Mouse (Mus musculus) midbrain, embryonic 10.5 days (tissue): ENCODE data around the gene Ptcra. TPM values are rescaled to one million over a fixed set of nuclear protein-coding genes. Genes with fewer than 3 reads are reported as not detected.
A peak's percentile ranks its signal among the peaks of the same experiment; 100 is the strongest.

Experiments used
- DNase-seq: peaks from one replicate; pipeline ENCODE4 v3.0.0-alpha.2; 2017; ENCODE audit warnings: low spot score
- H3K27ac ChIP-seq: fragments of 300-500 bp; sonication (generic); replicated peaks from 2 replicates; pipeline ENCODE4 v1.5.1; 2016; ENCODE audit warnings: mild to moderate bottlenecking
- H3K27me3 ChIP-seq: fragments of 300-500 bp; sonication (generic); 2 replicates; pipeline ENCODE4 v1.6.1; 2016; ENCODE audit warnings: low read depth, mild to moderate bottlenecking; ENCODE audit not compliant: poor library complexity, severe bottlenecking
- H3K36me3 ChIP-seq: fragments of 300-500 bp; sonication (generic); 2 replicates; pipeline ENCODE4 v1.6.1; 2016; ENCODE audit warnings: mild to moderate bottlenecking, moderate library complexity
- H3K4me1 ChIP-seq: fragments of 300-500 bp; sonication (generic); 2 replicates; pipeline ENCODE4 v1.6.1; 2016
- H3K4me3 ChIP-seq: fragments of 300-500 bp; sonication (generic); 2 replicates; pipeline ENCODE4 v1.5.1; 2016; ENCODE audit warnings: mild to moderate bottlenecking, moderate library complexity
- H3K9me3 ChIP-seq: fragments of 300-500 bp; sonication (generic); replicated peaks from 2 replicates; pipeline ENCODE4 v1.6.1; 2016; ENCODE audit warnings: mild to moderate bottlenecking
- WGBS: fragments of 180-500 bp; shearing (Covaris S2); methylation state at CpG from one replicate; pipeline ENCODE4 v1.1.7; 2016; 5-methylcytosine and 5-hydroxymethylcytosine counted together
- polyA plus RNA-seq: library from polyadenylated mRNA; unstranded; fragments of >200 nt; fragmentation: Nextera tagmentation; extraction: Ambion mirVana; gene quantifications from 2 replicates; pipeline ENCODE4 v1.2.1, GENCODE M21; 2016

The Ptcra gene
- polyA plus RNA-seq, 1 experiment from 2014 or later = 0.53 TPM

- no peaks in the 10 kb centered on the region for H3K9me3 ChIP-seq
- peak overlapping the region; percentile 99 for H3K4me3 ChIP-seq
- DNase-seq = no peak
- H3K36me3 ChIP-seq = peaks cover 38% of the 10 kb centered on the region
- peak overlapping the region; percentile 84 for H3K27ac ChIP-seq
- WGBS = under 1% methylated on average over 76 of the region's 76 CpGs
- H3K4me1 ChIP-seq = peaks cover 32% of the 10 kb centered on the region
- no peaks in the 10 kb centered on the region for H3K27me3 ChIP-seq
Measured at GRCm38 (mm10) chr17:46711612-46712271, 51.8 kb downstream of the Ptcra start.

GRCm38 (mm10) chr17:46710959-46711597, 52.4 kb downstream of the Ptcra start, which contains the start of gene Pex6:
TSS of gene Pex6 (plus strand) at chr17:46711463.
- Histone ChIP-seq H3K4me3 (peak within 1 kb of the TSS; percentile 99), H3K36me3 (peaks cover 32% of the 10 kb centered on the region), H3K27ac (peak within 1 kb of the TSS; percentile 84), H3K9me3 (no peaks in the 10 kb centered on the region), H3K4me1 (peaks cover 38% of the 10 kb centered on the region), H3K27me3 (no peaks in the 10 kb centered on the region)
- 9% methylated on average over 36 of the region's 36 CpGs for WGBS
- peak; percentile 94 for DNase-seq

GRCm38 (mm10) chr17:46706375-46707089, 57.0 kb downstream of the Ptcra start:
- H3K27ac ChIP-seq = no peak overlapping the region
- WGBS = 90% methylated on average over 14 of the region's 14 CpGs
- peaks cover 55% of the 10 kb centered on the region for H3K4me1 ChIP-seq
- H3K27me3 ChIP-seq = no peaks in the 10 kb centered on the region
- peaks cover 8% of the 10 kb centered on the region for H3K36me3 ChIP-seq
- no peaks in the 10 kb centered on the region for H3K9me3 ChIP-seq
- DNase-seq = no peak
- H3K4me3 ChIP-seq = peak overlapping the region; percentile 9; the same call in 1 of the 2 replicates

Other genes starting within 250 kb of the Ptcra start
- 4.4 and 6.3 TPM in 2 replicates for gene Cul9, start 217.3 kb downstream of the Ptcra start, polyA plus RNA-seq
- gene Srf, start 207.5 kb downstream of the Ptcra start, polyA plus RNA-seq = 5.0 and 6.5 TPM in 2 replicates
- gene Ptk7, start 134.2 kb downstream of the Ptcra start, polyA plus RNA-seq = 65.3 and 68.4 TPM in 2 replicates
- gene Klc4, start 117.7 kb downstream of the Ptcra start, polyA plus RNA-seq = 33.0 and 40.3 TPM in 2 replicates
- gene Mrpl2, start 117.5 kb downstream of the Ptcra start, polyA plus RNA-seq = 126 and 129 TPM in 2 replicates
- gene Cul7, start 113.4 kb downstream of the Ptcra start, polyA plus RNA-seq = 37.4 and 45.1 TPM in 2 replicates
- 69.4 and 69.6 TPM in 2 replicates for gene Rrp36, start 89.4 kb downstream of the Ptcra start, polyA plus RNA-seq
- 178 and 180 TPM in 2 replicates for gene Mea1, start 84.9 kb downstream of the Ptcra start, polyA plus RNA-seq
- 126 and 128 TPM in 2 replicates for gene Klhdc3, start 82.8 kb downstream of the Ptcra start, polyA plus RNA-seq
- 140 and 146 TPM in 2 replicates for gene Ppp2r5d, start 58.6 kb downstream of the Ptcra start, polyA plus RNA-seq
- gene Pex6, start 52.2 kb downstream of the Ptcra start, polyA plus RNA-seq = 20.5 and 20.8 TPM in 2 replicates
- 0.35 and 0.62 TPM in 2 replicates for gene Gnmt, start 34.5 kb downstream of the Ptcra start, polyA plus RNA-seq
- 69.5 and 75.0 TPM in 2 replicates for gene Cnpy3, start 11.5 kb downstream of the Ptcra start, polyA plus RNA-seq
- gene 2310039H08Rik, start 8.9 kb upstream of the Ptcra start, polyA plus RNA-seq = 63.2 and 65.2 TPM in 2 replicates
- 197 and 219 TPM in 2 replicates for gene Rpl7l1, start 19.0 kb upstream of the Ptcra start, polyA plus RNA-seq
- gene Bicral, start 94.8 kb upstream of the Ptcra start, polyA plus RNA-seq = 3.1 and 4.4 TPM in 2 replicates
- 55.9 and 57.7 TPM in 2 replicates for gene Tbcc, start 127.0 kb upstream of the Ptcra start, polyA plus RNA-seq
- not detected in 2 replicates for gene Prph2, start 146.7 kb upstream of the Ptcra start, polyA plus RNA-seq
- gene Ubr2, start 246.8 kb upstream of the Ptcra start, polyA plus RNA-seq = 15.5 and 16.5 TPM in 2 replicates